Mouse (Mus musculus) lung, postnatal 0 days (tissue): ENCODE data around the gene Nol4l.

Experiments used
- CTCF ChIP-seq: IDR thresholded peaks from 2 replicates; pipeline ENCODE4 v1.5.1; 2016; ENCODE audit warnings: antibody characterized with exemption, mild to moderate bottlenecking
- EP300 ChIP-seq: IDR thresholded peaks from 2 replicates; pipeline ENCODE4 v1.6.1; 2016; ENCODE audit warnings: antibody characterized with exemption, mild to moderate bottlenecking, control low read depth

- TF ChIP-seq CTCF: no peak
- TF ChIP-seq EP300: no peak
Observed at GRCm38 (mm10) chr2:153520057-153520456, 9.7 kb downstream of the Nol4l start.
